Mouse (Mus musculus): ENCODE data around the gene Trp53. TPM values are rescaled to one million over a fixed set of nuclear protein-coding genes. Genes with fewer than 3 reads are reported as not detected.
"Not testable (repeated sequence)": the region's sequence is repeated elsewhere in the genome, so short reads cannot be mapped to it uniquely, and the experiment has no call there.

Gene Trp53
- polyA plus RNA-seq, 1 experiment from 2014 or later, result 32.6 TPM

DNA sequence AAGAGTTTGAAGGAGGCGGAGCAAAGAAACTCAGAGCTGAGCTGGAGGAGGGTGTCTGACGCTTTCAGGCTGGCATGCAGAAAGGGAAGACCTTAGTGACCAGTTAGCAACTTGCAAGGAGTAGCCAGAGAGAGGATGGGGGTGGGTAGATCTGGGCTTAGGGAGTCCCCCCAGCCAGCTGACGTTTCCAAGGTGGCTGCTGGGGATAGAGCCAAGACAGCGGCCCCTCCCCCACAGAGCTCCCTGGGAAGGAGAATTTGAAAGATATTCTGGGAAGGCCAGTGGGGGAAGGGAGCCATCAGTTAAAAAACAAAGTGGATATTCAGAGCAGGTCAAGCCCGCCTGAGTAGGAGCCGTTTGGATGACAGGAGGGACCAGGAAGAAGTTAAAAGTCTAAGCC is 19.9 kb downstream of the Trp53 start:
- no peak overlapping the region for H3K27ac ChIP-seq
- no peaks in the 10 kb centered on the region for H3K79me2 ChIP-seq (ENCODE audit: inconsistent target)
- 75% methylated on average over 6 of the region's 6 CpGs for WGBS (ENCODE audit: missing documents)
- H3K36me3 ChIP-seq (ENCODE audit: inconsistent target), result no peaks in the 10 kb centered on the region
- H3K4me3 ChIP-seq (ENCODE audit: inconsistent target), result no peak overlapping the region

DNA sequence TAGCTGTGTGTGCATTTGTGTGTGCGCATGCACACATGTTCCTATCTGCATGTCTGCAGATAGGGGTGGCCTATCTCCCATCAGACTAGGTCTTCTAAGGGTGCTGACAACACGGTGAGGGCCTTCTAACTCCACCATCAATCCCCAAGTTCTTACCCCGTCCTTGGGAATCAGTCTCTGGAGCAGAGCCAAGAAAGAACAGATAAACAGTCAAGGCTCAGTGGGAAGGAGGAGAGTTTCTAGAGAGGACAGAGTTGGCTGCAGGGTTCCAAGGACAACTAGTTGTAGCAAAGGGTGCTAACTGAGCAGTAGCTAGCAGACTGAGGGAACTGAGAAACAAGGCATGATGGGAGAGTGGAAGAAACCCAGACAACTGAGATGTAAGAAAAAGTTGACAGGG is 21.6 kb downstream of the Trp53 start:
- Histone ChIP-seq H3K4me3 (ENCODE audit: inconsistent target) (no peak overlapping the region), H3K27ac (no peak overlapping the region), H3K36me3 (ENCODE audit: inconsistent target) (no peaks in the 10 kb centered on the region), H3K79me2 (ENCODE audit: inconsistent target) (no peaks in the 10 kb centered on the region)
- WGBS (ENCODE audit: missing documents), result 85% methylated on average over 3 of the region's 3 CpGs

GRCm38 (mm10) chr11:69603516-69603915 is 23.4 kb downstream of the Trp53 start:
- no peak overlapping the region for H3K27ac ChIP-seq
- H3K79me2 ChIP-seq (ENCODE audit: inconsistent target), result no peaks in the 10 kb centered on the region
- H3K4me3 ChIP-seq (ENCODE audit: inconsistent target), result no peak overlapping the region
- no peaks in the 10 kb centered on the region for H3K36me3 ChIP-seq (ENCODE audit: inconsistent target)
- WGBS (ENCODE audit: missing documents), result 75% methylated on average over 8 of the region's 8 CpGs

DNA sequence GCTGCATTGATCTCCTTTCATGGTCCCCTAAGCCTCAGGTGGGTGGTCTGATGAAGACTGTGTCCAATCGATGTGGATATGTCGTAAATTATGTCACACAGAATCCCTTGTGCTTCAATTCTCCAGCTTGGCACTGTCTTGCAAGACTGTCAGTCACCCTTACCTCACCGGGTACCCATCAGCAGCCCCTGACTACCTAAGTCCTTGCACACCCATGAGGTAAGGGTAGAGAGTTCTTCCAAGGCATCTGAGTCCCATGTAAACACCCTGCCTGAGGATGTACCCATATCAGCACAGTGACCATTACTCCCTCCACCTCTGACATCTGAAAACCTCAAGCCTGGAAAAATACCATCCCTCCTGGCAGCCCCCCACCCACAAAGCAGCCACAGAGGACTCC is 24.2 kb downstream of the Trp53 start:
- Histone ChIP-seq H3K36me3 (ENCODE audit: inconsistent target) (no peaks in the 10 kb centered on the region), H3K27ac (no peak overlapping the region), H3K79me2 (ENCODE audit: inconsistent target) (no peaks in the 10 kb centered on the region), H3K4me3 (ENCODE audit: inconsistent target) (no peak overlapping the region)
- WGBS (ENCODE audit: missing documents), result 73% methylated on average over 3 of the region's 3 CpGs

DNA sequence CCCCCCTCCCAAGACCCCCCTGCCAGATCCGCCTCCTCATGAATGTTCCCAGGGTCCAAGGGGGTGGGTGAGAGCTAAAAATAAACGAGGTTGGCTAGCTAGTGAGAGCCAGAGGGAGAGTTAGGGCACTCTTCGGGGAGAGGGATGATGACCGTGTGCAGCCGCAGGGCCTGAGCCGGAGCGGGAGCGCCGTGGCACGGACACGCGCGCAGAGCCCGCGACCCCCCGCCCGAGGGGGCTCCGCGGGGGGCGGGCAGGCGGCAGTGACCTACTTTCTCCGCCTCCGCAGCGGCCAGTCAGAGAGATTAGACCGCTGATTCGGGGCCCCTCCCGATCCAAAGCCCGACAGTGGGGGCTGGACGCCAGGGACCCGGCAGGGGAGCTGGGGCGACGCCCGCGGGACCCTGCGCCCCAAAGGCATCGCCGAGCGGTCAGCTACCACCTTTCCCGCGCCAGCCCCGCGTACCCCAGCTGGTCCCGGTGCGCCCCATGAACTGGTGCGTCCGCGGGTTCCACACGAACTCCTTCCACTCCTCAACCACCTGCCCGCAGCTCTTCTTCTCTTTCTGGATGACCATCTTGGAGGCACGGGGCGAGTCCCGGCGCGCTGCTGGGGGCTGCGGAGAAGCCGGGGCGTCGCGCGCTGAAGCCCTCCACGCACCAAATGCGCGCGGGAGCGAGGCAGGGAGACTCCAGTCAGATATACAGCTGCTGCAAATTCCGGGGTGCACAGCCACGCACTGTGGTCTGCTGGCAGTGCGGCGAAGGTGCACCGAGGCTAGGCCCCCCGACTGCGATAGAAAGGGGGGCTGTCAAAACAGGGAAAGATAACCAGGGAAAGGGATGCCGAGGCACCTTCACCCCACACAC is 24.9 kb downstream of the Trp53 start:
- Histone ChIP-seq H3K27ac (no peak overlapping the region), H3K36me3 (ENCODE audit: inconsistent target) (no peaks in the 10 kb centered on the region), H3K79me2 (ENCODE audit: inconsistent target) (no peaks in the 10 kb centered on the region), H3K4me3 (ENCODE audit: inconsistent target) (peak overlapping the region; percentile 35)
- WGBS (ENCODE audit: missing documents), result 3% methylated on average over 71 of the region's 73 CpGs

- Histone ChIP-seq H3K4me3 (ENCODE audit: inconsistent target) (peak within 1 kb of the TSS; percentile 35), H3K36me3 (ENCODE audit: inconsistent target) (no peaks in the 10 kb centered on the region), H3K79me2 (ENCODE audit: inconsistent target) (no peaks in the 10 kb centered on the region), H3K27ac (no peak within 1 kb of the TSS)
- 2% methylated on average over 31 of the region's 32 CpGs for WGBS (ENCODE audit: missing documents)
Observed at GRCm38 (mm10) chr11:69605726-69606490, 25.7 kb downstream of the Trp53 start, which contains the start of gene Atp1b2. Gene Atp1b2, minus strand, starts transcription at chr11:69605942.

DNA sequence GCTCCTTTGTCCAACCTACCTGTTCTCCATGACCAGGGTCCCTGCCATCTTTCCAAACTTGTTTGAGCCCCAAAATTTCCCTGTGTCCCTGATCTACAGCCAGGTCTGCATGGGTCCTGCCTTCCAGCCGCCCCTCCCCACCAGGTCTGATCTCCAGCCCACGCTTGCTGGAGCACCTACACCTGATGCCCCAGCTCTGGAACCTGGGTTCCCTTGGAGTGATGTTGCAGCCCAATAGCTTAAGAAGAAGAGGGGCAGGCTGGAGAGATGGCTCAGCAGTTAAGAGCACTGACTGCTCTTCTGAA is 26.3 kb downstream of the Trp53 start:
- H3K4me3 ChIP-seq (ENCODE audit: inconsistent target), result peak overlapping the region; percentile 35
- no peaks in the 10 kb centered on the region for H3K36me3 ChIP-seq (ENCODE audit: inconsistent target)
- no peak overlapping the region for H3K27ac ChIP-seq
- WGBS (ENCODE audit: missing documents), result 77% methylated on average over 2 of the region's 2 CpGs
- no peaks in the 10 kb centered on the region for H3K79me2 ChIP-seq (ENCODE audit: inconsistent target)

DNA sequence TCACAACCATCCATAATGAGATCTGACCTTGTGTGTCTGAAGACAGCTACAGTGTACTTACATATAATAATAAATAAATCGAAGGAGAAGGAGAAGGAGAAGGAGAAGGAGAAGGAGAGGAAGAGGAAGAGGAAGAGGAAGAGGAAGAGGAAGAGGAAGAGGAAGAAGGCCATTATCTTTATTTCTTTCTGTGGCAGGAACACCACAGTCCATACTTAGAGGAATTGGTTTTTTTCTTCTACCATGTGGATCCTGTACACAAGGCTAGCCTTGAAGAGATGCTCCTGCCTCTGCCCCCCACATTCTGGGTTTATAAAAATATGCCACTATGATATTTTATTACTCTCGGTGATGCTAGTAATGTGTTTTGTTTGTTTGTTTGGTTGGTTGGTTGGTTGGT is 26.7 kb downstream of the Trp53 start:
- Histone ChIP-seq H3K36me3 (ENCODE audit: inconsistent target) (no peaks in the 10 kb centered on the region), H3K27ac (no peak overlapping the region), H3K4me3 (ENCODE audit: inconsistent target) (no peak overlapping the region), H3K79me2 (ENCODE audit: inconsistent target) (no peaks in the 10 kb centered on the region)
- WGBS (ENCODE audit: missing documents), result 75% methylated on average over 2 of the region's 2 CpGs

GRCm38 (mm10) chr11:69608525-69608924 is 28.4 kb downstream of the Trp53 start:
- no peak overlapping the region for H3K27ac ChIP-seq
- no peaks in the 10 kb centered on the region for H3K79me2 ChIP-seq (ENCODE audit: inconsistent target)
- 100% methylated on average over 1 of the region's 3 CpGs for WGBS (ENCODE audit: missing documents)
- no peaks in the 10 kb centered on the region for H3K36me3 ChIP-seq (ENCODE audit: inconsistent target)
- H3K4me3 ChIP-seq (ENCODE audit: inconsistent target), result no peak overlapping the region

DNA sequence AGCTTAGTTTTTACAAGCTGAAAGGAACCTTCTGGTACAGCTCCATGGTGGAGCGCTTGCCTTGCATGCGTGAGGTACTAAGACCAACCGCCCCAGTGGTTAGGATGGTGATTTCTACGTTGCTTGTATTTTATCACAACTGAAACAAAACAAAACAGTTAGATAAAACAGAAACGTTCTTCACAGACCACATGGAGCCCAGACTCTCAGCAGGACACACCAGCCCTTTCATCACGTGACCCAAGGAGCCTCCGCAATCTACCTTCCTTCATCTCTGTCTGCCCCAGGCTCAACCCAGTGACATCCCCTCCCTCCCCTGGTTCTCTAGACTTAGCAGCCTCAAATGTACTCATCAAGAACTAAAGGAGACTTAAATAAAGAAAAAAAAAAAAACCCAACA is 29.3 kb downstream of the Trp53 start:
- H3K27ac ChIP-seq, result no peak overlapping the region
- H3K4me3 ChIP-seq (ENCODE audit: inconsistent target), result no peak overlapping the region
- H3K79me2 ChIP-seq (ENCODE audit: inconsistent target), result no peaks in the 10 kb centered on the region
- WGBS (ENCODE audit: missing documents), result 75% methylated on average over 7 of the region's 7 CpGs
- H3K36me3 ChIP-seq (ENCODE audit: inconsistent target), result no peaks in the 10 kb centered on the region

- Histone ChIP-seq H3K4me3 (ENCODE audit: inconsistent target) (no peak overlapping the region), H3K36me3 (ENCODE audit: inconsistent target) (no peaks in the 10 kb centered on the region), H3K27ac (no peak overlapping the region), H3K79me2 (ENCODE audit: inconsistent target) (no peaks in the 10 kb centered on the region)
- 84% methylated on average over 3 of the region's 4 CpGs for WGBS (ENCODE audit: missing documents)
Observed at GRCm38 (mm10) chr11:69610899-69611298, 30.7 kb downstream of the Trp53 start.

DNA sequence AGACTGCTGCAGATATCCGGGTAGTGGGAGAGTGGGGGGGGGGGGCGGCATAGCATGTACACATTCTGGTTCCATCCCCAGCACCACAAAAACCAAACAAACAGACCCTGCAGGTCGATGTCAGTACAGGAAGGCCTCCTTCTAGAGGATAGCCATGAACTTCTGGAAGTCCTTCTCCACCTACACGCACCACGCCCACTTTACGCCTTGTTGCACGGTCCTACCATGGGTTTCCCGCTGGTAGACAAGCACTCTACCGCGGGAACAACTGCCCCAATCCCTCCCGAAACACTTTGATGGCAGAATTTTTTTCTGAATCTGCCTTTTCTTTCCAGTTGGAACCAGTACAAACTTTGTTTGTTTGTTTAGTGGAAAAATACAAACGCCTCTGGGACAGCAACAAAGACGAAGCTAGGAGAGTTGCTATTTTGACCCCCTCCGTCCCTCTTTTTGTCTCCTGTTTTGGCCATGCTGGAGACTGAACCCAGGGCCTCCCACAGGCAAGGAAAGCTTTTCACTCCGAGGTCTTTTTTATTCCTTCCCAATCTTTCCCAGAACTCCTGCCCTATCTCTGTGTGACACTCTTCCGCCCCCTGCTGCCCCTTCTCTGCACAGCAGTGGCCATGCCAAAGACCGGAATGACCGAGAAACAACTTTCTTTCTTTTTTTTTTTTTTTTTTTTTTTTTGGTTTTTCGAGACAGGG is 33.5 kb downstream of the Trp53 start:
- no peak overlapping the region for H3K27ac ChIP-seq
- 13% methylated on average over 11 of the region's 19 CpGs for WGBS (ENCODE audit: missing documents)
- no peaks in the 10 kb centered on the region for H3K79me2 ChIP-seq (ENCODE audit: inconsistent target)
- H3K36me3 ChIP-seq (ENCODE audit: inconsistent target), result no peaks in the 10 kb centered on the region
- no peak overlapping the region for H3K4me3 ChIP-seq (ENCODE audit: inconsistent target)

- H3K27ac ChIP-seq; H3K36me3 ChIP-seq (ENCODE audit: inconsistent target); H3K4me3 ChIP-seq (ENCODE audit: inconsistent target); H3K79me2 ChIP-seq (ENCODE audit: inconsistent target): not testable (repeated sequence)
- 56% methylated on average over 9 of the region's 11 CpGs for WGBS (ENCODE audit: missing documents)
Observed at GRCm38 (mm10) chr11:69614257-69614588, 34.1 kb downstream of the Trp53 start.

DNA sequence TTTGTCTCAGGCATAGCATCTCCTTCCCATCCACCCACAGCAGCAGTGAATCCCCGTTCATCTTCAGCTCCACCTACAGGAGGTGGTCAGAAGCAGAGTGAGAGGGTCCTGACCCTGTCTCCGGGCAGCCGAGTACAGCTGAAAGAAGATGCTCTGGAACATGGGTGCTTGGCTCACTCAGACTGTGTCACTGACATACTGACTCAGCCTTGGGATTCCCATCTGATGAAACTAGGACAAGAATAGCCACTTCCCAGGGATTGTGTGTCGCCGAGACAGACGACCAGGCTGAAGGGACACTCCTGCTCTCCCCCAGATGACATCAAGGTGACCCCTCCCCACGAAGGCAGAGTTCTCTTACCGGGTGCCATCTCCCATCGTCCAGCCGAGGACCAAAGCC is 36.6 kb downstream of the Trp53 start:
- WGBS (ENCODE audit: missing documents), result 60% methylated on average over 7 of the region's 10 CpGs
- no peak overlapping the region for H3K4me3 ChIP-seq (ENCODE audit: inconsistent target)
- H3K27ac ChIP-seq, result no peak overlapping the region
- no peaks in the 10 kb centered on the region for H3K79me2 ChIP-seq (ENCODE audit: inconsistent target)
- H3K36me3 ChIP-seq (ENCODE audit: inconsistent target), result no peaks in the 10 kb centered on the region

DNA sequence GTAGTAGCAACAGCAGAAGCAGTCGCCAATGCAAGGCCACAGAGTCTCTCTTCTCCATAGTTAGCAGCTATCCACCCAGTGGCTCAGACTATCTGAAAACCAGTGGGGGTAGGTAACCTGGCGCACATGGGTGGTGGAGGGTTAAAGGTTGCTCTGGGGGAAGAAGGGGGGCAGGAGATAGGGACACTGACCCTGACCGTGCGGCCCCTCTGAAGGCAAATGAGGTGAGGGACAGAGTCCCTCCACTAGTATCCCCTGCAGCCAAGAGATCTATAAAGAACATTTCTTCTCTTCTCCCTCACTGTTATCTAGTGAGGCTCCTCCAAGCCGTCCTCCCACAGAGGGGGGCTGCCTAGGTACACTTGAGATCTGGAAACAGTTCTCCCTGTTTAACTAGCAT is 37.6 kb downstream of the Trp53 start, which contains the start of gene Shbg:
Gene Shbg, minus strand, starts transcription at position 101 of the 400 bp plus-strand sequence.
- H3K27ac ChIP-seq, result no peak within 1 kb of the TSS

More for the DNA sequence above, 37.6 kb downstream of the Trp53 start, which contains the start of gene Shbg:
- Histone ChIP-seq H3K4me3 (ENCODE audit: inconsistent target) (no peak within 1 kb of the TSS), H3K79me2 (ENCODE audit: inconsistent target) (no peaks in the 10 kb centered on the region), H3K36me3 (ENCODE audit: inconsistent target) (no peaks in the 10 kb centered on the region)
- 84% methylated on average over 5 of the region's 5 CpGs for WGBS (ENCODE audit: missing documents)
